1 mouse cellular context compared by ENCODE assay signal in the genomic region with DNA sequence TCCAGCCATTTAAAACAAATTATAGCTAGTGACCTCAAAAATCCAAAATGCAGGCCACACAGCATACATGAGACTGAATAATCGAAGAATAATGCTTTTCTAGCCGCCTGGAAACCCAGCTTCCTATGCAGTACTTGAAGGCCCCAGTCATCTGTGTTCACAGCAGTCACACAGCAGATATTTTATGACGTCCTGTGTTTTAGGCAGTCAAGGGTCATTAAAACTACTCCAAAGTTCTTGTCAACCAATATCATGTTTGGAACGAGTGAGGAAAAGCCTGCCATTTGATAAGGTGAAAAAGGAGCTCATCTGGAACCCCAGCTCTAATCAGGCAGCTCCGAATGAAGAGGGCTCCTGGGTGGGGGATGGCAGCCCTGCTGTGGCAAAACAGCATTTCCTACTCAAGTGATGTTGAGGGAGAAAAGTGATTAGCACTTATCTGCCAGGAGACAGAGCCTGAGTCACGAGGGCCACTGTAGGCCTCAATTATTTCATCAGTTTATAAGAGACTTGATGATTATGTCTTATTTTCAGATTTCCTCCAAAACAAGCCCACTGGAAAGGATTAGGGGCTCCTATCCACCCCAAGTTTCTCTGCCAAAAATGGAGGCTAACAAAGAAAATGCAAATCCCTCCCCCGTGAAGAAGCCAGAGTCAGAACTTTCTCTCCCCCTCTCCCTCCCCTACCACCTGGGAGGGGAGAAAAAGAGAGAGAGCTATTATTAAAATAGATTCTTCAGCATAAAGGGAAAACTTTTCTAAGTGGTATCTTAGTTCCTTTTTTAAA.
TF ChIP-seq lines count a peak whose summit lies in the region.

No protein-coding gene starts in this region.

TF ChIP-seq in MEL, 35 proteins besides CTCF, POLR2A, EP300 and RAD21 (continued from another document):
- TF ChIP-seq UBTF (IDR thresholded peaks at IDR 0.05; ENCODE audit: borderline replicate concordance, insufficient read depth, low read depth, low read length) (no peak), ZMIZ1 (IDR thresholded peaks at IDR 0.05; ENCODE audit: low read depth, low read length) (no peak), TCF12 (IDR thresholded peaks at IDR 0.05; ENCODE audit: low read depth, low read length) (peak; percentile 96), MXI1 (IDR thresholded peaks at IDR 0.05; ENCODE audit: low read depth, low read length) (peak; percentile 62), ETS1 (IDR thresholded peaks at IDR 0.05; ENCODE audit: low read depth, low read length) (peak; percentile 98), ZKSCAN1 (IDR thresholded peaks at IDR 0.05; ENCODE audit: low read depth, low read length) (no peak), ZNF384 (IDR thresholded peaks at IDR 0.05; ENCODE audit: low read depth, low read length) (no peak), KAT2A (conservative IDR thresholded peaks at IDR 0.05; ENCODE audit: low read depth, low read length) (no peak), CHD2 (IDR thresholded peaks at IDR 0.05; ENCODE audit: low read length) (peak; percentile 48), HCFC1 (IDR thresholded peaks at IDR 0.05; ENCODE audit: low read depth, low read length) (0 out of 2 replicates have a peak, but pooled peaks have one; percentile 48), MYB (IDR thresholded peaks at IDR 0.05; ENCODE audit: low read depth, low read length) (peak; percentile 60), ZC3H11A (IDR thresholded peaks at IDR 0.05; ENCODE audit: low read depth, low read length) (no peak), TAL1 (IDR thresholded peaks at IDR 0.05; ENCODE audit: low read length) (peak; percentile 85), NELFE (IDR thresholded peaks at IDR 0.05; ENCODE audit: low read depth, low read length) (no peak), MAFK (IDR thresholded peaks at IDR 0.05; ENCODE audit: borderline replicate concordance, low read depth, low read length) (peak; percentile 72; the same call in 1 of the 2 replicates), GATA1 (IDR thresholded peaks at IDR 0.05; ENCODE audit: low read depth, low read length) (peak; percentile 96), JUND (IDR thresholded peaks at IDR 0.05; ENCODE audit: low read depth, low read length) (no peak), MYC (IDR thresholded peaks at IDR 0.05; ENCODE audit: low read depth, low read length) (no peak), POLR2AphosphoS2 (IDR thresholded peaks at IDR 0.05; ENCODE audit: low read length) (peak; percentile 46; the same call in 1 of the 2 replicates)
